Mouse (Mus musculus): ENCODE results near the gene Grwd1. TPM values are rescaled to one million over a fixed set of nuclear protein-coding genes. Genes with fewer than 3 reads are reported as not detected.

The Grwd1 gene
- polyA plus RNA-seq (2012; rRNA removed) = 28.4 and 31.1 TPM in 2 replicates

GRCm38 (mm10) chr7:45830427-45831127 lies at the start of gene Grwd1:
Grwd1 (minus strand) TSS chr7:45830944.

GRCm38 (mm10) chr7:45878278-45878677 lies 47.5 kb upstream of the Grwd1 start, which contains the start of gene Grin2d:
Grin2d (minus strand) TSS chr7:45878378.

GRCm38 (mm10) chr7:45872624-45873023 lies 41.9 kb upstream of the Grwd1 start, which contains the start of gene Kdelr1:
Kdelr1 (plus strand) TSS chr7:45872772.

GRCm38 (mm10) chr7:45824598-45824997 lies 6.1 kb downstream of the Grwd1 start, which contains the start of gene Kcnj14:
Kcnj14 (minus strand) TSS chr7:45824782.

GRCm38 (mm10) chr7:45813787-45814779 lies 16.7 kb downstream of the Grwd1 start, which contains the start of gene Cyth2:
Cyth2 (minus strand) TSS chr7:45814581.

GRCm38 (mm10) chr7:45784524-45785372 lies 46.0 kb downstream of the Grwd1 start, which contains the start of gene Sult2b1:
Sult2b1 (minus strand) TSS chr7:45784669.

GRCm38 (mm10) chr7:45783511-45784091 lies 47.1 kb downstream of the Grwd1 start, which contains the start of gene Lmtk3:
Lmtk3 (plus strand) TSS chr7:45783738.

Other genes with a start within 250 kb of the Grwd1 start
- gene Fgf21, start 215.5 kb downstream of the Grwd1 start, polyA plus RNA-seq (2012; rRNA removed) = 0.07 TPM in 1 of 2 replicates, not detected in the other
- 0.01 and 0.04 TPM in 2 replicates for gene Fut1, start 213.7 kb downstream of the Grwd1 start, polyA plus RNA-seq (2012; rRNA removed)
- 0.20 and 0.22 TPM in 2 replicates for gene Izumo1, start 209.1 kb downstream of the Grwd1 start, polyA plus RNA-seq (2012; rRNA removed)
- gene Rasip1, start 203.5 kb downstream of the Grwd1 start, polyA plus RNA-seq (2012; rRNA removed) = 7.7 and 8.8 TPM in 2 replicates
- 2.8 and 5.1 TPM in 2 replicates for gene Mamstr, start 191.0 kb downstream of the Grwd1 start, polyA plus RNA-seq (2012; rRNA removed)
- gene Fut2, start 164.6 kb downstream of the Grwd1 start, polyA plus RNA-seq (2012; rRNA removed) = 0.02 and 0.15 TPM in 2 replicates
- 0.64 and 0.94 TPM in 2 replicates for gene Ntn5, start 146.9 kb downstream of the Grwd1 start, polyA plus RNA-seq (2012; rRNA removed)
- 1.3 and 2.3 TPM in 2 replicates for gene Sec1, start 136.5 kb downstream of the Grwd1 start, polyA plus RNA-seq (2012; rRNA removed)
- gene Car11, start 131.1 kb downstream of the Grwd1 start, polyA plus RNA-seq (2012; rRNA removed) = 22.0 and 26.1 TPM in 2 replicates
- gene Dbp, start 125.9 kb downstream of the Grwd1 start, polyA plus RNA-seq (2012; rRNA removed) = 7.3 and 9.1 TPM in 2 replicates
- 1,250 and 1,262 TPM in 2 replicates for gene Rpl18, start 115.5 kb downstream of the Grwd1 start, polyA plus RNA-seq (2012; rRNA removed)
- 25.3 and 27.1 TPM in 2 replicates for gene Sphk2, start 112.9 kb downstream of the Grwd1 start, polyA plus RNA-seq (2012; rRNA removed)
- gene Fam83e, start 109.7 kb downstream of the Grwd1 start, polyA plus RNA-seq (2012; rRNA removed) = 1.3 and 1.6 TPM in 2 replicates
- not detected in 2 replicates for gene Spaca4, start 105.1 kb downstream of the Grwd1 start, polyA plus RNA-seq (2012; rRNA removed)
- 85.6 and 107 TPM in 2 replicates for gene Lmtk3, start 47.2 kb downstream of the Grwd1 start, polyA plus RNA-seq (2012; rRNA removed)
- gene Sult2b1, start 46.3 kb downstream of the Grwd1 start, polyA plus RNA-seq (2012; rRNA removed) = 0.56 and 0.88 TPM in 2 replicates
- gene Cyth2, start 16.4 kb downstream of the Grwd1 start, polyA plus RNA-seq (2012; rRNA removed) = 155 and 323 TPM in 2 replicates
- 1.2 and 1.3 TPM in 2 replicates for gene Kcnj14, start 6.2 kb downstream of the Grwd1 start, polyA plus RNA-seq (2012; rRNA removed)
- gene Kdelr1, start 41.8 kb upstream of the Grwd1 start, polyA plus RNA-seq (2012; rRNA removed) = 69.6 and 180 TPM in 2 replicates
- 2.4 and 2.7 TPM in 2 replicates for gene Grin2d, start 47.4 kb upstream of the Grwd1 start, polyA plus RNA-seq (2012; rRNA removed)
- 0.26 and 0.89 TPM in 2 replicates for gene Syngr4, start 65.8 kb upstream of the Grwd1 start, polyA plus RNA-seq (2012; rRNA removed)
- 9.7 and 11.8 TPM in 2 replicates for gene Tmem143, start 66.0 kb upstream of the Grwd1 start, polyA plus RNA-seq (2012; rRNA removed)
- gene Emp3, start 90.5 kb upstream of the Grwd1 start, polyA plus RNA-seq (2012; rRNA removed) = 13.4 and 29.4 TPM in 2 replicates
- 5.4 and 5.8 TPM in 2 replicates for gene Ccdc114, start 93.1 kb upstream of the Grwd1 start, polyA plus RNA-seq (2012; rRNA removed)
- 1.0 and 1.4 TPM in 2 replicates for gene Abcc6, start 199.4 kb upstream of the Grwd1 start, polyA plus RNA-seq (2012; rRNA removed)
- 32.7 and 33.3 TPM in 2 replicates for gene Nomo1, start 202.8 kb upstream of the Grwd1 start, polyA plus RNA-seq (2012; rRNA removed)

All from central nervous system, embryonic 11.5 days (tissue).